Mouse (Mus musculus): ENCODE data around the gene A26c2.

The A26c2 gene

DNA sequence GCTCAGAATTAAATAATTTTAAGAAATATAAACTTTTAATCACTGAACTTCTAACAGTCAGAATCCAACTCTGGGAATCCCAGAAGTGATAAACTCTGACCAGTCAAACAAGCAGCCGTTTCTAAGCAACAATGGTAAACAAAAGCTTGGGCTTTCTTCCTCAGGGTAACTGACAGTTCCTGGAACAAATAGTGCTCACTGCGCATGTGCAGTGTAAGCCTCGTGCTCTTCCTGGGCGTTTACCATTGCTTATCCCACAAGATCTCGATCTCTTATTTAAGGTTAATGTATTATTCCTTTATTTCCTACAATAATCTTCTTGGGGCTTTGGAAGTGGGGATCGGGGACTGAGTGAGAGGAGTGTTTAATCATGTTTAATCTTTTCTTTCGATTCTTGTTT lies at the start of gene A26c2:
TSS of gene A26c2 (minus strand) at position 101 of the 400 bp plus-strand sequence.
- DNase-seq (ENCODE audit: low spot score): no peak

DNA sequence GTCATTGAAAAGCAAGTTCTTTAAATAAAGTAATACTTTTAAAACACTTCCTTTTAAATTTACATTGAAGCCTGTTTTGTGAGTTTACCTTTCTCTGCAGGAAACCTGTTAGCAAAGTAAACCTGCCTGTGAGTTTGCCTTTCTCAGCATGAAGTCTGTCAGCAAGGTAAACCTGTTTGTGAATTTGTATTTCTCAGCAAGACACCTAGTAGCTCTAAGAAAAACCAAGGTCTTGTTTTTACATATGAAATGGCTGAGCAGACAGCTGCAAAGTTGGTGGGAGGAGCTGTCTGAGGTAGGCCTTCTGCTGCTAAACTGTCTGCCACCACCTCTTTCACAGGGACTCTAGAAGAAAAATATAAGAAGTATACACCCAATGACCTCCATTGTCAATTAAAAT lies 28.0 kb upstream of the A26c2 start:
- no peak for DNase-seq (ENCODE audit: low spot score)

All from urinary bladder, postnatal 25 days (tissue).